Mouse (Mus musculus) cerebellum, postnatal 4 days (tissue): ENCODE results near the gene Dapk2.

ENCODE experiments used
- DNase-seq, 2 experiments: peaks; one replicate each; pipeline ENCODE4 v3.0.0; 2022; ENCODE audit warnings: low spot score in 2 of 2, mixed read lengths in 1 of 2

The Dapk2 gene

GRCm38 (mm10) chr9:66142265-66142664 lies 15.8 kb upstream of the Dapk2 start:
- DNase-seq, result no peak

DNA sequence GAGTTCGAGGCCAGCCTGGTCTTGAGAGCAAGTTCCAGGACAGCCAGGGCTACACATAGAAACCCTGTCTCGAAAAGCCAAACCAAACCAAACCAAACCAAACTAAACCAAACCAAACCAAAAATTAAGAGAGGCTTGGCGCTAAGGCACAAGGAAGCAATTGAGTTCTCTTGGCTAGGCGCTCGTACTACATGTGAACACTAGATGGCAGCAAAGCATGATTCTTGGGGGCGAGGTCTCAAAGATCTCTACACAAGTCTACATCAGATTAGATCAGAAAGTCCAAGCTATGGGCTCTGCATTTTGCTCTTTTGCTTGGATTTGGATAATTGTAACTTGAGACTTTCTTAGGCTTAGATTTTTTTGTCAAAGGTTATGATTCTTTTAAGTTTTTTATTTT lies 13.8 kb upstream of the Dapk2 start:
- DNase-seq, result peak; percentile 57 to 74

- DNase-seq, result no peak
These were observed 11.9 kb upstream of the Dapk2 start for GRCm38 (mm10) chr9:66146141-66146540.

DNA sequence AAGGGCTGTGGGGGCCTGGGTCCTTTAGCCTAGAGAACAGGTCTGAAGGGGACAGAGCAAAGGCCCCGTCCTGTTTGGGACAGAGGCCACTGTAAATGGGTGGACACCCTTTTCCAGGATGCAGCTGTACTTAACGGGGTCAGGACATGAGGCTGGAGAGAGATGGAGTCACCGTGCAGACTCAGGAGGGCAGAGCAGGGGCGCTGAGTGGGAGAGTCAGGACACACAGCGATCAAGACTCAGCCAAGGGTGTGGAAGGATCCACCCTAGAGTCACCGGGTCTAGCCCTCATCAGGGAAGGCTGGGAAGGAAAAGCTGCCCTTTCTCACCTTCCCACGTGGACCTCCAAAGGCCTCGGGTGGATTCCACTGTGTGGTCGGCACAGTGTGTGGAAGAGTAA lies 6.0 kb upstream of the Dapk2 start:
- DNase-seq, result no peak

- no peak for DNase-seq
These were observed 4.4 kb upstream of the Dapk2 start for GRCm38 (mm10) chr9:66153594-66153993.

DNA sequence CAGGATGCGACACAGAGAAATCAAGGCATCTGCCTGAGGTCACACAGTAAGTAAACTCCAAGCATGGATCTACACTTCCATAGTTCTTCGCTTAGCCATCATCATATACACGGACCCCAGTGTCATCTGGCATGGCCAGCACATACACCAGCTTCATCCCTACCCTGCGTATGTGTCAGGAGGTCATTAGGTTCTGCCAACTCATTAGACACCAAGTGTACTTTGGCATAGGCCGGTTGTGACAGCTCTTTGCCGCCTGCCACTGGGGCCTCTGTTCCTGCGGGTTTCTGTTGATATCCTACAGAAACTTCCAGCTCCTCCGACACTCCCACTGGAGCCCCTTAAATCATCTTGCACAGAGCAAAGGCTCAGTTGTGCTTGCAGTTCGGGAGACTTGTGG lies 4.0 kb upstream of the Dapk2 start:
- DNase-seq, result no peak

GRCm38 (mm10) chr9:66155534-66155933 lies 2.5 kb upstream of the Dapk2 start:
- DNase-seq, result no peak

DNA sequence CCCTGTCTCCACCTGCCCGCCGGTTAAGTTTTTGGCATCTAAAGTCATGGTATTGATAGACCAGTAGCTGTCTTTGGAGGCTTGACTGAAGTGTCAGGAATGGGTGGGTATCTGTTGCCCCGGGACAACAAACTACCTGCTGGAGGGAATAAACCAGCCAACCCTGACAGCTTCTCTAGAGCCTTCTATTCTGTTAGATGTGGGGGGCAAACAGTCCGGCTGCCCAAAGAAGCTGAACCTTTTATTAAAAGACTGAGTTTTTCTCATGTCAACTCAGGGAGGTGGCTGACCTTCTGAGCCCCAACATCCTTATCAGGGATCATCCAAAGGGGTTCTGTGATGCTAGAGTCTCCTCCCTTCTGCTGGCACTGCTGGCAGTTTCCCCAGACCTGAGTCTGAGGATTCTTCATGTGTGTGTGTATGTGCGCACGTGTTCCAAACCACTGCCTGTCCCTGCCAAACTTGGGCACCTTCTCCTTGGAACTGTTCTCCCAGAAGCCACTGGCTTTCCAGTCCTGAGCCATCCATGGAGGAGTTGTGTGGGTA lies 935 bp downstream of the Dapk2 start:
- DNase-seq, result no peak

- DNase-seq, result no peak
These were observed 2.1 kb downstream of the Dapk2 start for GRCm38 (mm10) chr9:66160155-66160554.

DNA sequence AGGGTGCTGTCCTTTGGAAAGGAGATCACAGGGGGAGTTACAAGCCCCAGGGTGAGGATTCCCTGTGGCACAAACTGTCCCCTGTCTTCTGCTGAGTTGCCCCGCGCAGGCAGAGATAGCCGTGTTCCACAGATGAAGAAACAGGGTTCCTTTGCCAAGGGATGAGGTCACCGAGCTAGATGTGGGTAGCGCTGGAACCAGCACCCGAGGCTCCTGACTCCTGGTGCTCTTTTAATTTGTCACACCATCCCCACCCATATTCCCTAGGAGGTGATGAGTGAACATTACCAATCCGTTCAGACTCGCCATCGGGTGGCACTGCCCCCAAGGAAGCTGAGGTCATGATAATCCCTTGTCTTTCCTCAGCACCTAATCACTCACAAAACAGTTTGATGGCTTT lies 5.0 kb downstream of the Dapk2 start:
- no peak for DNase-seq

- no peak for DNase-seq
These were observed 9.2 kb downstream of the Dapk2 start for GRCm38 (mm10) chr9:66167222-66167621.

DNA sequence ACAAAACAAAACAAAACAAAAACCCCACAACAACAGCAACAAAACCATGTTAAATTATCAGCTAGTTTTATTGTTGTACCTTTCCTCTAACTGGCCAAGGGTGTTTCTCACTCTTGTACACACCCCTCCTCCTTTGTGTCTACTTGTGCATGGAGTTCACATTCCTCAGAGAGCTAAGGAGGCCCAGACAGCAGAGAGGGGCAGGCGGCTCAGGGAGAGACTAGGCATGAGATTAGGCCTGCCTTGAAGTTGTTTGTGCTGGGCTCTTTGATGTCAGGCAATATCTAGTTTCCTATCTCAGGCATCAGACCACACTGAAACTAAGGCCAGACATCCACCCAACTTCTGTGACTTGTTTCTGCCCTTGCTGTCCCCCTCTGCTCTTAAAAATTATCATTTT lies 10.2 kb downstream of the Dapk2 start:
- no peak for DNase-seq

- DNase-seq, result no peak
These were observed 12.5 kb downstream of the Dapk2 start for GRCm38 (mm10) chr9:66170506-66170905.

DNA sequence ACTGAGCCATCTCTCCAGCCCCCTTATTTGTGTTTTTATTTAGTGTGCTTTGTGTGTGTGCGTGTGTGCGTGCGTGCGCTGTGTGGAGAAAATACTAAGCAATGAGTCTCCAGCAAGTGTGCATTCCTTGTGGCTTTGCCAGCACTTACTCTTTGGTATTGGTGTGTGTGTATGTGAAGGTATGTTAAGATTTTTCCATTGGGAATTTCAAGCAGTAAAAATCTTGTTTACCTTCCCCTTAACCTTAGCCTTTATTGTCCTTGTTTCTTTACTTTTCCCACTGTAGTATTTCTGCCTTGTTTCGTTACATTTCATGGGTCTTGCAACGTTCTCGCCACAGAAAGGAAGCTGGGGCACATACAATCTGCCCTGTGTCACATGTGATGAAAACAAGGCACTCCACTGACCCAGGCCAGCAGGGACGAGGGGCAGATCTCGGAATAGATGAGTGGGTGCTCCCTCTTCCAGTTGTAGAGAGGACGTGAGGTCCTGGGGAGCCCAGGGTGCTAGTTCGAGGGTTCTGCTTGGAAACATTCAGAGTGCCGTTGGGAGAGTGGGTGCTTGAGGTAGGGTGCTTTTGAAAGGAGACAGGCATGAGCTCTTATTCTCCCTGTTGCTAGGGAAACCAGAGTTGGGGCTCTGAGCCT lies 13.4 kb downstream of the Dapk2 start:
- DNase-seq, result no peak

- no peak for DNase-seq
These were observed 15.4 kb downstream of the Dapk2 start for GRCm38 (mm10) chr9:66173316-66173855.

- DNase-seq, result no peak
These were observed 17.0 kb downstream of the Dapk2 start for GRCm38 (mm10) chr9:66174985-66175384.

DNA sequence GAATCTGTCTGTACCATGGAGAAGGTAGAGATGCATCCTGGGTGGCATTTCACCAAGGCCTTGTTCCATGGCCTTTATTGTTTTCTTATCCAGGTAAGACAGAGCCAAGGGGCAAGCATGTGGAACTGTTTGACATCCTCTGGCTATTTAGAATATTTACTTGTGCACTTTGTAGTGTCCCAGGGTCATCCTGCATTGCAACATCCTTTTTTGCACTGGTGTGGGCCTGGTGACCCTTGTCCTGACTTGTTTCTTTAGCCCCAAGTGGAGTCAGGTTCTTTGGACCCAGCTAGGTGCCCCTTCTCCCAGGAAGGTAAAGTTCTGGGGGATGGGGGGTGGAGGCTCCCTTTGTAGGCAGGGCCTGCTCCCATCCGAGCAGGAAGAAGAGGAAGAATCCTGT lies 20.0 kb downstream of the Dapk2 start:
- DNase-seq, result no peak

- DNase-seq, result no peak
These were observed 21.8 kb downstream of the Dapk2 start for GRCm38 (mm10) chr9:66179795-66180194.

DNA sequence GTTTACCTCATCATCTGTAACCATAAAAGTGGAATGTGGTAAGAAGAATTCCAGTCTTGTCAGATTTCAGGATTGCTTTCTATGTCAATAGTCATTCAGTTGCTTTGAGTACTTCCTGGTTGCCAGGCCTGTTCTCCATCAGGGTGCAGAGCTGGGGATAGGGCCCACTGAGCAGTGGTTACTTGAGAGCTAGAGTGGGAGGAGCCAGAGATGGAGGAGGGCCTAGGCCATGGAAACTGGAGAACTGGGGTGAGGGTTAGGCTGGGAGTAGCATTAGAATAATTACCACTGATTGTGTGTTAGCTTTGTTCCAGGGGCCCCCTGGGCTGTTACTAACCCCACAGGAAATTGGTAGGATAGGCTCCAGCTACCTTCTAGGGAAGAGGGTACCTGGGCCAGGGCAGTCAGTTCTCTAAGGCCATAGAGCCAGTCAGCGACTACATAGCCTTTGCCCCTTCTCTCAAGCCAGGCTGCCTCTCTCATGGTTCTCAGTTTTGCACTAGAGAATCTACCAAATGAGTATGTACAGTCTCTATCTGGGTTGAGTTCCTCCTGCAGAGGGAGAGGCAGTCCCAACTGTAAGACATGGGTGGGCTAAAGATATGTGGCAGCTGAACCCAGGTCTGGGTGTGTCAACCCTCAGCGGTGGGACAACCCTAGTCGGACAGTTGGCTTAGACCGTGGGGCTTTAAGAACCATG lies 23.3 kb downstream of the Dapk2 start:
- DNase-seq, result no peak

DNA sequence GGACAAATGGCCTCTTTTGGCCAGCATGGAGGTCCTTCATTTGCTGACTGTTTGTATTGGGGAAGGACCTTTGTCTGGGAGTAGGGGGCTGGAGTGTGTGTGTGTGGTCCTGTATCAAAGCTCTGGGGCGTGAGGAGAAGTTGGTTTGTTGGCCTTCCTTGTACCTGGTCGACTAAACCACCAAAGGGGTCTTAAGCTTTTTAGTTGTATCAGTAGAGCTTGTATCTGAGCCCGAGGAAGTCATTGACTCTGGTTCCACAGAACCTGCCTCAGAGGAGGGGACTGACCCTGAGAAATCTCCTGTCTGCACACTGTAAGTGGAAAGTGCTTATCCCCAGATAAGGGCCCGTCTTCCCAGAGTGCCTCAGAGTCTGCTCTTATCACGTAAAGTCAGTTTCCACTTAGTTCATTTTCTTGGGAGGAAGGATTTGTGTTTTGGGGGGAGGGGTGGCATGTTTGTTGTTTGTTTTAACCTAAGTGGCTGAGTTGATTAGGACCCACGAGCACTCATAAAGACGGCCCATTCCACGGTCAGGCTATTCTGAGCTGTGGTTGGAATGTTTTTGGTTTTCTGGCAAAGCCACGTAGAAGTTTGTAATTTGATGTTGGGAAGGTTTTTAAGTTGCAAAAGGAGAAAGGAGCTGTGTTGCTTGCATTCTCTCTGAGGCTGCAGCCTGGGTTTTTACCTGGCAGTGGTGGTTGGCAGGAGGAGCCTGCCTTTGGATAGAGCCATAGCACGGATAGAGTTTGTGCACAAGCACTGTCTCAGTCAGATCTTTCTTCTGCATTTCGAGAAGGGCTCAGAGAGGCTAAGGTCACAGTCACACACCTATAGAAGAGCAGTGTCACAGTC lies 24.0 kb downstream of the Dapk2 start:
- no peak for DNase-seq

GRCm38 (mm10) chr9:66182679-66182993 lies 24.6 kb downstream of the Dapk2 start:
- no peak for DNase-seq

- DNase-seq, result no peak
These were observed 25.0 kb downstream of the Dapk2 start for GRCm38 (mm10) chr9:66183023-66183422.
